Mouse (Mus musculus) lung, adult 2 months (tissue): Measurements from ENCODE around the gene Thsd7b. TPM values are rescaled to one million over a fixed set of nuclear protein-coding genes. Genes with fewer than 3 reads are reported as not detected.

Source experiments
- DNase-seq: peaks from one replicate; pipeline ENCODE4 v3.0.0; 2022
- H3K4me1 ChIP-seq: fragments of 200-500 bp; 2 replicates; pipeline ENCODE4 v1.6.1; 2011; ENCODE audit warnings: low read length; ENCODE audit not compliant: control insufficient read depth, insufficient read depth
- H3K4me3 ChIP-seq: fragments of 200-500 bp; replicated peaks from 2 replicates; pipeline ENCODE3; 2011; ENCODE audit warnings: low read depth, mild to moderate bottlenecking, control low read depth, low read length; ENCODE audit errors: extremely low read depth
- CTCF ChIP-seq: fragments of 200-500 bp; IDR thresholded peaks from 2 replicates; pipeline ENCODE4 v1.5.1; 2011; ENCODE audit warnings: mild to moderate bottlenecking, low read length, control low read depth; ENCODE audit not compliant: insufficient read depth
- POLR2A ChIP-seq: fragments of 200-500 bp; IDR thresholded peaks from 2 replicates; pipeline ENCODE4 v1.6.1; 2011; ENCODE audit warnings: low read depth, mild to moderate bottlenecking, control low read depth, low read length, borderline replicate concordance; ENCODE audit errors: extremely low read depth
- WGBS: fragments of 180-500 bp; shearing (Covaris S2); methylation state at CpG from one replicate; pipeline ENCODE4 v1.1.7; 2018; 5-methylcytosine and 5-hydroxymethylcytosine counted together
- polyA plus RNA-seq: library from polyadenylated mRNA; depleted of rRNA; stranded (reverse); fragments of >200 nt; gene quantifications from 2 replicates; pipeline ENCODE4 v1.2.3, GENCODE M21; 2012

The Thsd7b gene
- polyA plus RNA-seq, 1 experiment = 0.20 TPM

GRCm38 (mm10) chr1:129501707-129502106, 228.6 kb downstream of the Thsd7b start:
- Histone ChIP-seq H3K4me1 (no peaks in the 10 kb centered on the region), H3K4me3 (no peak overlapping the region)
- 68% methylated on average over 3 of the region's 3 CpGs for WGBS
- no peak for TF ChIP-seq POLR2A
- no peak for TF ChIP-seq CTCF
- no peak for DNase-seq

DNA sequence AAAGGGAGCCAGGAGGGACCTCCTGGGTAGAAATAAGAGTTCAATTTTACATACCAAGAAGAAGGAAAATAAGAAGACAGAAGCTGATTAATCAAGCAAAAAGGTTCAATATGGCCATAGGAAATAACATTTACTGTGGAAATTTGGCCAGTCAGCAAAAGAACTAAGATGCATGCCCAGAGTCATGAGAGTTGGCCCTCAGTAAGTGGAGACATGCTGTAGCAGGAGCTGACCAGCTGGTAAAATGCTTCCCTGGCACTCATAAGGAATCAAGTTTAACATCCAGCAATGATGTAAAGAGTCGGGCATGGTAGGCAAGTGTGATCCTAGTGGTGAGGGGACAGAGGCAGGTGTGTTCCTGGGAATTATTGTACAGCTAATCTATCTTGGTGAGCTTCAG, 243.3 kb downstream of the Thsd7b start:
- DNase-seq = no peak
- no peak for TF ChIP-seq POLR2A
- TF ChIP-seq CTCF = no peak
- WGBS = 90% methylated on average over 1 of the region's 1 CpGs

GRCm38 (mm10) chr1:129519751-129520150, 246.6 kb downstream of the Thsd7b start:
- Histone ChIP-seq H3K4me3 (no peak overlapping the region), H3K4me1 (no peaks in the 10 kb centered on the region)
- DNase-seq = no peak
- WGBS = 92% methylated on average over 5 of the region's 5 CpGs
- no peak for TF ChIP-seq CTCF
- no peak for TF ChIP-seq POLR2A

More for the DNA sequence above, 243.3 kb downstream of the Thsd7b start:
- Histone ChIP-seq H3K4me1 (no peaks in the 10 kb centered on the region), H3K4me3 (no peak overlapping the region)

- no peak for TF ChIP-seq POLR2A
- no peak for TF ChIP-seq CTCF
- no peaks in the 10 kb centered on the region for H3K4me1 ChIP-seq
- 85% methylated on average over 2 of the region's 2 CpGs for WGBS
- no peak for DNase-seq
- H3K4me3 ChIP-seq = no peak overlapping the region
Measured at GRCm38 (mm10) chr1:129526967-129527366, 253.9 kb downstream of the Thsd7b start.

DNA sequence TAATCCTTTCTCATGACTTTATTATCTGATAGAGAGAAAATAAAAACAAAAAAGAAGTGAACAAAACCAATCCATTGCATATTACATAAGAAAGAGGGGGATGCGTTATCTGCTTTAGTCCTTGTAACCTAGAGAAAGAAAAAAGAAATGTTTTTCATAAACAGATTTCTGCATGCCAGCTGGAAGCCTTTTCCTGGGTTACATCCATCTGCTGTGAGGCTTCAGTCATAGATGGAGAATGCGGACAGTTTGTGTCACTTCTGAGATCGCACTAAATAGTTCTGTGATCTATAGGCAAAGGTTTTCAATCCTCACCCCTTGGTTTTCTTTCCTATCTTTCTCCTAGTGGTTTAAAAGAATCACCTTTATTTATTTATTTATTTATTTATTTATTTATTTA, 259.1 kb downstream of the Thsd7b start:
- Histone ChIP-seq H3K4me3 (no peak overlapping the region), H3K4me1 (no peaks in the 10 kb centered on the region)
- DNase-seq = no peak
- WGBS = 88% methylated on average over 3 of the region's 3 CpGs
- TF ChIP-seq CTCF (no peak), POLR2A (no peak)

- 84% methylated on average over 2 of the region's 2 CpGs for WGBS
- TF ChIP-seq CTCF (no peak), POLR2A (no peak)
- no peak overlapping the region for H3K4me3 ChIP-seq
- no peak for DNase-seq
- H3K4me1 ChIP-seq = no peaks in the 10 kb centered on the region
Measured at GRCm38 (mm10) chr1:129538508-129538907, 265.4 kb downstream of the Thsd7b start.

- no peaks in the 10 kb centered on the region for H3K4me1 ChIP-seq
- WGBS = 78% methylated on average over 4 of the region's 4 CpGs
- no peak overlapping the region for H3K4me3 ChIP-seq
- TF ChIP-seq POLR2A = no peak
- TF ChIP-seq CTCF = no peak
- no peak for DNase-seq
Measured at GRCm38 (mm10) chr1:129538970-129539369, 265.9 kb downstream of the Thsd7b start.

DNA sequence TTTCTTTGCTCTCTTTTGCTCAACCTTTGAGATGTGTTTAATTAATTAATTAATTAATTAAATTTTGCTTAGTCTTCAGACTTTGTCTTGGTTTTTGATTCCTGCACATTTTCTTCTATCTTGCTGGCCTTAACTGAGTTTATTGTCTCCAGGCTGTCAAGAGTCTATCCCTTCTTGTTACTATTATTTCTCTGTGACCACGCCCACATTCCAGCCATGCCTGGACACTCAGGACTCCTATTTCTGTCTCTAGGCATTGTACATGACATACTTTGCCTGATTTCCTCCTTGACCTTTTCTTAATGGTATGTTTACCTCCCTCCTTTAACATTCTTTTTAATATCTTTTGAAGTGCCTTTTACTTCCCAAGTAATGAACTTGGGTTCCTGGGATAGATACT, 267.6 kb downstream of the Thsd7b start:
- WGBS = 51% methylated on average over 1 of the region's 1 CpGs
- no peak overlapping the region for H3K4me3 ChIP-seq
- no peaks in the 10 kb centered on the region for H3K4me1 ChIP-seq
- no peak for TF ChIP-seq POLR2A
- TF ChIP-seq CTCF = no peak
- DNase-seq = no peak

- Histone ChIP-seq H3K4me1 (no peaks in the 10 kb centered on the region), H3K4me3 (no peak overlapping the region)
- WGBS = 61% methylated on average over 3 of the region's 3 CpGs
- DNase-seq = no peak
- TF ChIP-seq POLR2A (no peak), CTCF (no peak)
Measured at GRCm38 (mm10) chr1:129542563-129543146, 269.6 kb downstream of the Thsd7b start.

- Histone ChIP-seq H3K4me1 (no peaks in the 10 kb centered on the region), H3K4me3 (no peak overlapping the region)
- 83% methylated on average over 3 of the region's 3 CpGs for WGBS
- no peak for TF ChIP-seq POLR2A
- TF ChIP-seq CTCF = no peak
- DNase-seq = no peak
Measured at GRCm38 (mm10) chr1:129543169-129543568, 270.1 kb downstream of the Thsd7b start.
